Mouse (Mus musculus): ENCODE data around the gene Slc39a13. TPM values are rescaled to one million over a fixed set of nuclear protein-coding genes. Genes with fewer than 3 reads are reported as not detected.

Gene Slc39a13
- polyA plus RNA-seq, 1 experiment from 2014 or later, result 30.4 TPM

DNA sequence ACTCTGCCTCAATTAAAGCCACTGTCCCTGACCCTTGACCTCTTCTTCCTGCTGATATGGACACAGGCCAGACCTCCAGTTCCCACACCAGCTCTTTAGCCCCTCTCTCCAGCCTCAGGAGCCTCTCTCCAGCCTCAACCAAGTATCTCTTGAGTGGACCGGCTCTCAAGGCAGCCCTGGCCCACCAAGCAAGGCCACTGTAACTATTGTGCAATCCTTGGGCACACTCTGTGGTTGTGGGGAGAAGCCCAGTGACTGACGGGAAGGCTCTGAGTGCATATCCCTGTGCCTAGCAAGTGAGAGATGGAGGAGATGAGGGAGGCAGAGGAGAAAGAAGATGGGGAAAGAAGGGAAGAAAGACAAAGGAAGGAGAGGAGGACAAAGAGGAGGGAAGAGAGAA lies 27.9 kb upstream of the Slc39a13 start:
- Histone ChIP-seq H3K36me3 (ENCODE audit: control insufficient read depth, insufficient read depth, low read length) (no peaks in the 10 kb centered on the region), H3K27ac (ENCODE audit: low read length) (no peak overlapping the region), H3K4me1 (ENCODE audit: control insufficient read depth, insufficient read depth, low read length) (no peaks in the 10 kb centered on the region), H3K4me2 (ENCODE audit: low read length) (no peak overlapping the region), H3K4me3 (ENCODE audit: low read depth, low read length) (no peak overlapping the region), H3K9me3 (replicated peaks; ENCODE audit: control insufficient read depth, low read length, poor library complexity, severe bottlenecking) (no peaks in the 10 kb centered on the region), H3K9ac (ENCODE audit: low read depth, low read length) (no peak overlapping the region), H3K27me3 (ENCODE audit: control insufficient read depth, insufficient read depth, low read depth, low read length) (no peaks in the 10 kb centered on the region)
- 78% methylated on average over 2 of the region's 2 CpGs for WGBS
- ATAC-seq, result no peak

GRCm38 (mm10) chr2:91097015-91097414 lies 26.8 kb upstream of the Slc39a13 start:
- no peaks in the 10 kb centered on the region for H3K4me1 ChIP-seq (ENCODE audit: control insufficient read depth, insufficient read depth, low read length)
- H3K36me3 ChIP-seq (ENCODE audit: control insufficient read depth, insufficient read depth, low read length), result no peaks in the 10 kb centered on the region
- H3K9ac ChIP-seq (ENCODE audit: low read depth, low read length), result no peak overlapping the region
- H3K9me3 ChIP-seq (replicated peaks; ENCODE audit: control insufficient read depth, low read length, poor library complexity, severe bottlenecking), result no peaks in the 10 kb centered on the region
- no peaks in the 10 kb centered on the region for H3K27me3 ChIP-seq (ENCODE audit: control insufficient read depth, insufficient read depth, low read depth, low read length)
- no peak overlapping the region for H3K4me2 ChIP-seq (ENCODE audit: low read length)
- no peak for ATAC-seq
- H3K27ac ChIP-seq (ENCODE audit: low read length), result no peak overlapping the region
- WGBS, result 87% methylated on average over 10 of the region's 10 CpGs
- no peak overlapping the region for H3K4me3 ChIP-seq (ENCODE audit: low read depth, low read length)

GRCm38 (mm10) chr2:91096524-91096923 lies 26.3 kb upstream of the Slc39a13 start:
- H3K27me3 ChIP-seq (ENCODE audit: control insufficient read depth, insufficient read depth, low read depth, low read length), result no peaks in the 10 kb centered on the region
- no peak for ATAC-seq
- WGBS, result 79% methylated on average over 14 of the region's 14 CpGs
- H3K9me3 ChIP-seq (replicated peaks; ENCODE audit: control insufficient read depth, low read length, poor library complexity, severe bottlenecking), result no peaks in the 10 kb centered on the region
- no peaks in the 10 kb centered on the region for H3K36me3 ChIP-seq (ENCODE audit: control insufficient read depth, insufficient read depth, low read length)
- no peaks in the 10 kb centered on the region for H3K4me1 ChIP-seq (ENCODE audit: control insufficient read depth, insufficient read depth, low read length)
- no peak overlapping the region for H3K4me3 ChIP-seq (ENCODE audit: low read depth, low read length)
- no peak overlapping the region for H3K9ac ChIP-seq (ENCODE audit: low read depth, low read length)
- H3K27ac ChIP-seq (ENCODE audit: low read length), result no peak overlapping the region
- no peak overlapping the region for H3K4me2 ChIP-seq (ENCODE audit: low read length)

DNA sequence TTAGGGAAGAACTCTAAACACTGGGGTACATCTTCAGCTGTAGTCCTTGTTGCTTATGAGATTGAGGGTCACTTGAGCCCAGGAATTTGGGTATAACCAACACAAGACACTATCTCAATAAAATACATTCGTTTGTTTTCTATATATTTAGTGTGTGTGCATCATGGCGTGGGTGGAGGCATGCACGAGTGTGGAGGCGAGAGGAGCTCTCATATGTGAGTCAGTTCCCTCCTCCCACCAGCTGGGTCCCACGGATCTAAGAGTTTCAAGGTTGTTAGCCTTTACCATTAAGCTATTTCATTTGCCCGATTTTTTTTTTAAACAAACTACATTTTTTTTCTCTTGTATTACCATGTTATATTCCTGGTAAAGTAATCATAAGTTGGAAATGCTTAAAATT lies 20.6 kb upstream of the Slc39a13 start:
- H3K36me3 ChIP-seq (ENCODE audit: control insufficient read depth, insufficient read depth, low read length), result no peaks in the 10 kb centered on the region
- no peak overlapping the region for H3K9ac ChIP-seq (ENCODE audit: low read depth, low read length)
- H3K27me3 ChIP-seq (ENCODE audit: control insufficient read depth, insufficient read depth, low read depth, low read length), result no peaks in the 10 kb centered on the region
- H3K9me3 ChIP-seq (replicated peaks; ENCODE audit: control insufficient read depth, low read length, poor library complexity, severe bottlenecking), result no peaks in the 10 kb centered on the region
- WGBS, result 82% methylated on average over 6 of the region's 6 CpGs
- no peak overlapping the region for H3K4me2 ChIP-seq (ENCODE audit: low read length)
- no peaks in the 10 kb centered on the region for H3K4me1 ChIP-seq (ENCODE audit: control insufficient read depth, insufficient read depth, low read length)
- no peak overlapping the region for H3K27ac ChIP-seq (ENCODE audit: low read length)
- no peak for ATAC-seq
- no peak overlapping the region for H3K4me3 ChIP-seq (ENCODE audit: low read depth, low read length)

GRCm38 (mm10) chr2:91090208-91090607 lies 20.0 kb upstream of the Slc39a13 start:
- Histone ChIP-seq H3K4me3 (ENCODE audit: low read depth, low read length) (no peak overlapping the region), H3K27me3 (ENCODE audit: control insufficient read depth, insufficient read depth, low read depth, low read length) (no peaks in the 10 kb centered on the region), H3K36me3 (ENCODE audit: control insufficient read depth, insufficient read depth, low read length) (no peaks in the 10 kb centered on the region), H3K4me2 (ENCODE audit: low read length) (no peak overlapping the region), H3K27ac (ENCODE audit: low read length) (no peak overlapping the region), H3K9ac (ENCODE audit: low read depth, low read length) (no peak overlapping the region), H3K4me1 (ENCODE audit: control insufficient read depth, insufficient read depth, low read length) (no peaks in the 10 kb centered on the region), H3K9me3 (replicated peaks; ENCODE audit: control insufficient read depth, low read length, poor library complexity, severe bottlenecking) (no peaks in the 10 kb centered on the region)
- 74% methylated on average over 6 of the region's 6 CpGs for WGBS
- no peak for ATAC-seq

DNA sequence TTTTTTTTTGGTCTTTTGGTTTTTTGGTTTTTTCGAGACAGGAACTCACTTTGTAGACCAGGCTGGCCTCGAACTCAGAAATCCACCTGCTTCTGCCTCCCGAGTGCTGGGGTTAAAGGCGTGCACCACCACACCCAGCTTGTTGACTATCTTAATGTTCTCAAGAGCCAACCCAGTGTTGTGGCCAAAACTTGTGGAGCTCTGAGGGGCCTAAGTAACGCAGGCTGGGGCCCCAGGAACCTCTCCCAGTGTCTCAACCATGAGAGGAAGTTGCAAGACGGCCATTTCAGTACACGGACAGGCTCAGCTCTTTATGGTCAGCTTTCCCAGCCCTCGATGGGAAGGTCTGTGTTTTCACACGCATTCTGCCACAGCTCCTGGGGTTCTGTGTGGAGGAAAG lies 18.8 kb upstream of the Slc39a13 start:
- no peak overlapping the region for H3K9ac ChIP-seq (ENCODE audit: low read depth, low read length)
- H3K27me3 ChIP-seq (ENCODE audit: control insufficient read depth, insufficient read depth, low read depth, low read length), result no peaks in the 10 kb centered on the region
- no peak overlapping the region for H3K4me2 ChIP-seq (ENCODE audit: low read length)
- no peaks in the 10 kb centered on the region for H3K4me1 ChIP-seq (ENCODE audit: control insufficient read depth, insufficient read depth, low read length)
- no peak overlapping the region for H3K27ac ChIP-seq (ENCODE audit: low read length)
- no peak for ATAC-seq
- no peak overlapping the region for H3K4me3 ChIP-seq (ENCODE audit: low read depth, low read length)
- no peaks in the 10 kb centered on the region for H3K36me3 ChIP-seq (ENCODE audit: control insufficient read depth, insufficient read depth, low read length)
- 80% methylated on average over 9 of the region's 9 CpGs for WGBS
- H3K9me3 ChIP-seq (replicated peaks; ENCODE audit: control insufficient read depth, low read length, poor library complexity, severe bottlenecking), result no peaks in the 10 kb centered on the region

- no peak for ATAC-seq
- no peak overlapping the region for H3K9ac ChIP-seq (ENCODE audit: low read depth, low read length)
- no peaks in the 10 kb centered on the region for H3K4me1 ChIP-seq (ENCODE audit: control insufficient read depth, insufficient read depth, low read length)
- no peak overlapping the region for H3K27ac ChIP-seq (ENCODE audit: low read length)
- 93% methylated on average over 9 of the region's 9 CpGs for WGBS
- no peak overlapping the region for H3K4me3 ChIP-seq (ENCODE audit: low read depth, low read length)
- no peaks in the 10 kb centered on the region for H3K36me3 ChIP-seq (ENCODE audit: control insufficient read depth, insufficient read depth, low read length)
- H3K4me2 ChIP-seq (ENCODE audit: low read length), result no peak overlapping the region
- H3K27me3 ChIP-seq (ENCODE audit: control insufficient read depth, insufficient read depth, low read depth, low read length), result no peaks in the 10 kb centered on the region
- no peaks in the 10 kb centered on the region for H3K9me3 ChIP-seq (replicated peaks; ENCODE audit: control insufficient read depth, low read length, poor library complexity, severe bottlenecking)
Observed at GRCm38 (mm10) chr2:91087453-91087852, 17.2 kb upstream of the Slc39a13 start.

GRCm38 (mm10) chr2:91086392-91087237 lies 16.4 kb upstream of the Slc39a13 start:
- no peak overlapping the region for H3K27ac ChIP-seq (ENCODE audit: low read length)
- H3K36me3 ChIP-seq (ENCODE audit: control insufficient read depth, insufficient read depth, low read length), result no peaks in the 10 kb centered on the region
- 66% methylated on average over 9 of the region's 9 CpGs for WGBS
- no peak overlapping the region for H3K4me2 ChIP-seq (ENCODE audit: low read length)
- H3K9ac ChIP-seq (ENCODE audit: low read depth, low read length), result no peak overlapping the region
- no peaks in the 10 kb centered on the region for H3K9me3 ChIP-seq (replicated peaks; ENCODE audit: control insufficient read depth, low read length, poor library complexity, severe bottlenecking)
- H3K27me3 ChIP-seq (ENCODE audit: control insufficient read depth, insufficient read depth, low read depth, low read length), result no peaks in the 10 kb centered on the region
- no peaks in the 10 kb centered on the region for H3K4me1 ChIP-seq (ENCODE audit: control insufficient read depth, insufficient read depth, low read length)
- H3K4me3 ChIP-seq (ENCODE audit: low read depth, low read length), result no peak overlapping the region
- no peak for ATAC-seq

GRCm38 (mm10) chr2:91085494-91086391 lies 15.5 kb upstream of the Slc39a13 start:
- ATAC-seq, result no peak
- 87% methylated on average over 14 of the region's 14 CpGs for WGBS
- H3K27ac ChIP-seq (ENCODE audit: low read length), result no peak overlapping the region
- no peak overlapping the region for H3K4me3 ChIP-seq (ENCODE audit: low read depth, low read length)
- no peaks in the 10 kb centered on the region for H3K36me3 ChIP-seq (ENCODE audit: control insufficient read depth, insufficient read depth, low read length)
- H3K9ac ChIP-seq (ENCODE audit: low read depth, low read length), result no peak overlapping the region
- H3K27me3 ChIP-seq (ENCODE audit: control insufficient read depth, insufficient read depth, low read depth, low read length), result no peaks in the 10 kb centered on the region
- H3K9me3 ChIP-seq (replicated peaks; ENCODE audit: control insufficient read depth, low read length, poor library complexity, severe bottlenecking), result no peaks in the 10 kb centered on the region
- H3K4me2 ChIP-seq (ENCODE audit: low read length), result no peak overlapping the region
- H3K4me1 ChIP-seq (ENCODE audit: control insufficient read depth, insufficient read depth, low read length), result no peaks in the 10 kb centered on the region

All from midbrain, embryonic 16.5 days (tissue).